8 mouse cellular contexts compared by ENCODE assay signal in the genomic region with DNA sequence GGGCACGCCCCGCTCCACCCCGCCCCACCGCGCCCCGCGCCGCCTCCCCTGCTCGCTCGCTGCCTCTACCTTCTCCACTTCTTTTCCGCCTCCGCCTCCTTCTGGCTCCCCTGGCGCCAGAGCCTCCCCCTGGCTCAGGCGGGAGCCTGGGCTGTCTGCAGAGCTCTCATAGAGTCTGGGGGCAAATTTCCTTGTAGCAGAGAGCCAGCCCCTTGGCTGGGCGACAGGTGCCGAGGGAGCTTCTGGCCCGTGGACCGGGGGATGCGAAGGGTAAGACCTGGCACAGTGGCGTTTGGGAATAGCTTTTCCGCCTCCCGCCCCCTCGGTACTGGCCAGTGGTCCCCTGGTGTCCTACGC. TPM values are rescaled to one million over a fixed set of nuclear protein-coding genes. Genes with fewer than 3 reads are reported as not detected.
A peak's percentile ranks its signal among the peaks of the same experiment; 100 is the strongest.
DNase-seq lines count a peak whose midpoint lies in the region; ATAC-seq and TF ChIP-seq lines count a peak whose summit lies in the region.

No protein-coding gene starts in this region.

- no peak for TF ChIP-seq CTCF in liver, embryonic 14.5 days (IDR thresholded peaks at IDR 0.05; ENCODE audit: low read depth)

- TF ChIP-seq EP300 in liver, embryonic 14.5 days (IDR thresholded peaks at IDR 0.05; ENCODE audit: low read depth): no peak

- peak overlapping the region; percentile 98 for H3K9ac ChIP-seq in forebrain, embryonic 15.5 days (replicated peaks)
- no peak overlapping the region for H3K9ac ChIP-seq in liver, embryonic 14.5 days (replicated peaks)

- peaks cover 21% of the 10 kb centered on the region for H3K4me1 ChIP-seq in forebrain, embryonic 15.5 days
- H3K4me1 ChIP-seq in liver, embryonic 14.5 days (replicated peaks; ENCODE audit: control insufficient read depth in 2 of 2, insufficient read depth in 2 of 2, low read length in 1 of 2): no peaks in the 10 kb centered on the region

- no peaks in the 10 kb centered on the region for H3K27me3 ChIP-seq in forebrain, embryonic 15.5 days
- peaks cover 38% of the 10 kb centered on the region for H3K27me3 ChIP-seq in liver, embryonic 14.5 days (ENCODE audit: control insufficient read depth, insufficient read depth, low read length)

- H3K9me3 ChIP-seq in forebrain, embryonic 15.5 days: no peaks in the 10 kb centered on the region
- H3K9me3 ChIP-seq in liver, embryonic 14.5 days (ENCODE audit: control insufficient read depth, low read length): no peaks in the 10 kb centered on the region

- peak; percentile 50 for ATAC-seq in cerebellum, adult (ENCODE audit: insufficient number of reproducible peaks, low FRiP score, low TSS enrichment)
- ATAC-seq in forebrain, embryonic 15.5 days (replicated peaks): peak; percentile 82
- ATAC-seq in liver, embryonic 14.5 days (ENCODE audit: insufficient read depth): no peak

- H3K27ac ChIP-seq in forebrain, embryonic 15.5 days (replicated peaks): peak overlapping the region; percentile 97
- no peak overlapping the region for H3K27ac ChIP-seq in liver, embryonic 14.5 days

- H3K4me2 ChIP-seq in forebrain, embryonic 15.5 days (replicated peaks): peak overlapping the region; percentile 95
- peak overlapping the region; percentile 57 for H3K4me2 ChIP-seq in liver, embryonic 14.5 days (ENCODE audit: low read depth)

- DNase-seq in layer of hippocampus, adult 18-20 months (ENCODE audit: low spot score in 2 of 2): peak; percentile 14 to 45
- no peak for DNase-seq in layer of hippocampus, adult 11-12 months (ENCODE audit: low spot score)
- no peak for DNase-seq in liver, embryonic 14.5 days (ENCODE audit: low read depth in 3 of 3, low spot score in 3 of 3)
- DNase-seq in urinary bladder, postnatal 25 days (ENCODE audit: low spot score): no peak
- no peak for DNase-seq in kidney, adult 18-20 months
- no peak for DNase-seq in natural killer cell, adult 2 months (ENCODE audit: low spot score in 2 of 2)

- WGBS in forebrain, embryonic 15.5 days: under 1% methylated on average over 20 of the region's 24 CpGs
- 2% methylated on average over 22 of the region's 24 CpGs for WGBS in liver, embryonic 14.5 days (ENCODE audit: insufficient replicate concordance)

- no peaks in the 10 kb centered on the region for H3K36me3 ChIP-seq in forebrain, embryonic 15.5 days
- no peaks in the 10 kb centered on the region for H3K36me3 ChIP-seq in liver, embryonic 14.5 days (replicated peaks; ENCODE audit: control insufficient read depth, insufficient read depth, low read depth)

- peak overlapping the region; percentile 89 for H3K4me3 ChIP-seq in forebrain, embryonic 15.5 days
- peak overlapping the region; percentile 1 to 37; a peak in 3 of 4 replicates for H3K4me3 ChIP-seq in liver, embryonic 14.5 days (ENCODE audit: insufficient read depth in 1 of 2, low read depth in 2 of 2, low read length in 2 of 2)

RNA-seq across cellular contexts. Expression of gene Cnr1, which starts 0.5 kb away (rescaled TPM):
- total RNA-seq in layer of hippocampus, adult 18-20 months (2021): 100 to 1,000 TPM; 179 to 185 TPM
- 71.3 and 75.5 TPM in 2 replicates for polyA plus RNA-seq in forebrain, embryonic 15.5 days (2015; fragmentation: Nextera tagmentation; extraction: Ambion mirVana)
- 0.06 and 0.17 TPM in 2 replicates for polyA plus RNA-seq in liver, embryonic 14.5 days (2012; rRNA removed)
- polyA plus RNA-seq in liver, embryonic 14.5 days (2014; fragmentation: Nextera tagmentation; extraction: Ambion mirVana): 0.04 and 0.10 TPM in 2 replicates

Comparison
In these comparisons a context has a peak if more than half of its experiments do, and no peak if none do; other contexts are left out.
1. DNase-seq: peak in layer of hippocampus, adult 18-20 months (2 of 2); none in layer of hippocampus, adult 11-12 months (single experiment), liver, embryonic 14.5 days (0 of 3), urinary bladder, postnatal 25 days (single experiment), kidney, adult 18-20 months (single experiment) and natural killer cell, adult 2 months (0 of 2).
2. RNA of gene Cnr1, which starts 0.5 kb away (polyA plus RNA-seq): 71.3 to 75.5 TPM in forebrain, embryonic 15.5 days; 0.04 to 0.17 TPM in liver, embryonic 14.5 days; every median in the first group is over 10 times any median in the second.